Mouse (Mus musculus) cerebellum, adult 9-11 months (tissue): Measurements from ENCODE around the gene Diablo.

Experiments used
- DNase-seq: peaks from one replicate; pipeline ENCODE4 v3.0.0; 2022

The Diablo gene

DNA sequence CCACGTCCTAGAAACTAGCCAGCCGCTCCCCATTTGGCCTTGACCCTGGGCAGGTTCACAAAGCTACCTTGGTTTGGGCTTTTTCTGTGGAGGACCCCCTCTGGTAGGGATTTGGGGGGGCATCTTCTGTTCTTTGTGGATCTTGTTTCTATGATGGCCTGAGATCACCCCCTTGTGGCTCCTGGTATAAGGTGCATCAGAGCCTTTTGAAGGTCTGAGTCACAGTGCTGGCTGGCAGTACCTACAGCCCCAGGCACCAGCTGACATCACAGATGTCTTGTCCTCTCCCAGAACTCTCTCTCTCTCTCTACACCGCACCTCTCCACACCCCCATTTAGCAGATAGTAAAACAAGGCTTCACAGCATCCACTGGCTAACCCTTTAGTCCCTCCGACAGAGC lies 24.3 kb downstream of the Diablo start:
- DNase-seq: peak; percentile 61

DNA sequence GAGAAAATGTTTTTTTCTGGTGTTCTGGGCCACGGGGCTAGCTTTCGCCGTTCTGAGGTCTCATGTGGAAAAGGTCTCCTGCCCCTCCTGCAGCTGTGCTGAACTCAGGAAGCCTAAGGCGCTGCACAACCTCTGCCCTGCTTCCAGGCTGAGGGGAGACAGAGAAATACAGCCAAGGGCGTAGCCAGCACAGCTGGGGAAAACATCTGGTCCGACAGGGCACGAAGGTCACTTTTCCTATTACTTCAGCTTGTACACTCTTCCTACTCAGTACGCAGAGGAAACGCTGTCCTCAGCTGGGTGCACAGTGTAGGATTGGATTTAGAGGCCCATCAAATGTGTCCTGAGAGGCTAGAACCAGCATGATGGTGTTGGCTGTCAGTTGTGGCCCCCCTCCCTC lies 34.0 kb downstream of the Diablo start:
- no peak for DNase-seq

DNA sequence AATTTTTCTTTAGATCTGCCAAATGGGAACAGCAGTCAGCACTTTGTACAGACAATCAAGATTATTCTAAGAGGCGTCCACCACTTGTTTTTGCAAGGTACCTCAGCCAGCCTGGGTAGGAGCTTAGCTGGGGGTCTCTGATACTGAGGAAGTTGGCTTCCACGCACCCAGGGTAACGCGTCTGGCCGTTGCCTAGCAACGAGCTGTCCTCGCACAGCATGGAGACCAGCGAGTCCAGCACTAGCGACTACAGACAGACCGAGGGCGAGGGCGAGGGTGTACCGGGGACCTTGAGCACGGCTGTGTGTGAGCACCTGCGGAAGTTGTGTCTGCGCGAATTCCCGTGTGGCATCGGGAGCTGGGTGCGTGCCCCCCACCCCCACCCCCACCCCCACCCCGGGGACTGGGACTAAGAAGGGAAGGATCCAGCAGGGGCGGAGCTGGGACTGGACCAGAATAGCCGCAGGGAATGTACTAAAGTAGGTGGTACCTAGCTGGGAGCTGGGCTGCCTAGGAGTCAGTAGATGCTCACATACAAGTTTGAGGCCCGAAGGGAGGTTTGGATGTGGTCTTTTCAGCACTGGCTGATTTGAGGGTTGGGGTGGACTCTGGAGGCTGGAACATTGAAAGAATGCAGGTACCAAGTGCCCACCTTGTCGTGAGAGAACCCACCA lies 34.7 kb downstream of the Diablo start, which contains the start of the genes Lrrc43 and Il31:
Lrrc43 (plus strand) TSS at position 194 of the 674 bp plus-strand sequence.
Il31 (minus strand) TSS at position 378 of the 674 bp plus-strand sequence.
- no peak for DNase-seq

DNA sequence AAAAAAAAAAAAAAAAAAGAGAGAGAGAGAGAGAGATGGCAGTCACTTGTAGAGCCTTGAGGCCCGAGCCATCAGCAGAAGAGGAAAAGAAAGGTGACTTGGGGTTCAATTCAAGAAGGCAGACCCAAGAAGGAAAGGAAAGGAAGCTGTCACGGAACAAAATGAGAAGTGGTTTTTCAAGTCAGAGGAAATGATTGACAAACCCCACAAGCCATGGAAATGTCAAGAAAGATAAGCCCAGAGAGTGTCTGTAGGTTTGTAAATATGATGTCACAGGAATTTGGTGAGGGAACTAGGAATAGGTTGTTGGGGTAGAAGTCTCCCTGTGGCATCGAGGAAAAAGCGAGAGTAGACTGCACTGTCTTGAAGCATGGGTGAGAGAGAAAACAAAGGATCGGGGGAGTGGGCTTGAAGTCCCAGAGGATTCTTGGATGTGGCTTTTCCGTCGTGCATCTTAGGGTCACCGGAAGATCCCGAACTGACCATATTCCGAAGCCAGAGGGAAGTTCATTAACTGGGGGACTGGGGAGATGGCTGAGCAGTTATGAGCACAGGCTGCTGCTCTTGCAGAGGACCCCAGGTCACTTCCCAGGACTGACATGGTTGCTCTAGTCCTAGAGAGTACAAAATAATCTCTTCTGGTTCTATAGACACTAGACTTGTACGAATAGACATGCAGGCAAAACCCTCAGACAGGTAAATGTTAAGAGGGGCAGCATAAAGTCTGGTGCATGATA lies 36.1 kb downstream of the Diablo start:
- no peak for DNase-seq

DNA sequence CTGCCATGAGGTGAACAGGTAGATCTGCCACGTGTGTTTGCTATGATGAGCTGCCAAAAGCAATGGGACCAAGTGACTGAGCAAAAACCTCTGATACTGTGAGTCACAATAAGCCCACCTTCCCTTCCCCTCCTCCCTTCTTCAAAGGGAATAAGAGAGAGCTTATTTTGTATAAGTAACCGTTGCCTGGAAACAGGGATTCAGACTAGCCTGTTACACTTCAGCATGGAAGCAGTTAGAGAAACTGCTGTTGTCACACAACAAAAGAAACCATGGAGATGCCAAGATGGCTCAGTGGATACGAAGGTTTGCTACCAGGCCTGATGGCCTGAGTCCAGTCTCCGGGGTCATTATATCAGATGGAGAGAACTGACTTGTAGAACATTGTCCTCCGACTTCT lies 50.2 kb downstream of the Diablo start:
- no peak for DNase-seq

DNA sequence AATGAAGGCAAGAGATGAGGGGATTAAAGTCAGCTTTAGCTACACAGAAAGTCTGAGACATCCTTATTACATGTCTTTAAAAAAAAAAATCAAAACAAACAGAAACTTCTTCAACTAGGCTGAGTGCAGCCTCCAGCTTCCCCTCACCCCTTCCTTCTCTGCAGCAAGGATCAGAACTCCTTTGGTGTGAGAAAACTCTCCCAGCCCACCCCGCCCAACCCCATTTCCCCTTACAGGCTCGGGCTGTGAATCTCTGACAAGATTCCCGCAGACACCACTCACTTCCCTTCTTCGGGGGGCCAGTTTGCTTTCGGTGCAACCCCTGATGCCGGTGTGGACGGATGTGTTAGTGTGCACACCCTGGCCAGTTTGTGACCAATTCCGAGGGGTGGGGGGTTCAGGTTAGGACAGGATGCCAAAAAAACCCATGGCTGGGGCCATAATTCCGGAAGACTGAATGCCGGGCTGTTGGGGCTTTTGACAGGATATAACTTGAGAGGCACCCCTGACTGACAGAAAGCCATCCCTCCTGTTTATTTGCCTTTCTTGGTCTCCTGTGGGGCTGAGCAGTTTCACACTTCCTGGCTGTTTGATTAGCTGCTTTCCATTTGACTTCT lies 53.1 kb downstream of the Diablo start:
- DNase-seq: no peak

DNA sequence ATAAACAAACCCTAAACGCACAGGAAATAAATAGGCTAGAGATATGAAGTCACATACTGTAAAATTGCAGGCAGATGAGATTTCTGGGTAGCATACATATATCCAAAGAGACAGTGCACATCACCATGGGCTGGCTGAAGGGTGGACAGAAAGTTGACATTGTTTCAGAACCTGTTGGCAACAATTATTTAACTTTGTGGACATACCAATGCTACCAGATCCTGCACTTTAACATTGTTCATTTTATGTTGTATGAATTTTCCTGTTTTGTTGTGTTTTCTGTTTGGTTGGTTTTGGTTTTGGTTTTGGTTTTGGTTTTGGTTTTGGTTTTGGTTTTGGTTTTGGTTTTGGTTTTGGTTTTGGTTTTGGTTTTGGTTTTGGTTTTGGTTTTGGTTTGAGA lies 59.3 kb downstream of the Diablo start:
- no peak for DNase-seq

DNA sequence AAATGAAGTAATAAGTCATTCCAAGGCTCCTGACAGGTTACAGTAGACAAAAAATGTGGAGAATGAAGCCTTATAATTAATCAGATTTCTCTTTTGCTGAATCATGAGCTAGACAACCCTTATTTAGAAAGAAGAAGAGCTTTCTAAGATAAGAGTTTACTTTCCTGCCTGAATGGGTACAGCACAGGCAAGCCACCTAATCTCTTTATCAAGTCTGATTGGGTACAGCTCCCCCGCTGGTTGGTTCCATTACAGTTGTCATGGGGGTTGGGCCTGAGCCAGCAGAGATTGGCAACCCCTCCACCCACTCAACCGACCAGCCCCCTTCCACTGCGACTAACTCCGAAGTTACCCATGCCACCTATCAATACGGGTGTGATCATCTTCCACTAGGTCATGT lies 62.6 kb downstream of the Diablo start:
- DNase-seq: no peak
